Mouse (Mus musculus) CD4-positive helper T cell, adult 2 months (primary cell): Measurements from ENCODE around the gene Cnot2.

Experiments used
- DNase-seq: peaks from one replicate; pipeline ENCODE4 v3.0.0-alpha.2; 2012; ENCODE audit warnings: low read depth, missing footprints, low spot score

The Cnot2 gene

DNA sequence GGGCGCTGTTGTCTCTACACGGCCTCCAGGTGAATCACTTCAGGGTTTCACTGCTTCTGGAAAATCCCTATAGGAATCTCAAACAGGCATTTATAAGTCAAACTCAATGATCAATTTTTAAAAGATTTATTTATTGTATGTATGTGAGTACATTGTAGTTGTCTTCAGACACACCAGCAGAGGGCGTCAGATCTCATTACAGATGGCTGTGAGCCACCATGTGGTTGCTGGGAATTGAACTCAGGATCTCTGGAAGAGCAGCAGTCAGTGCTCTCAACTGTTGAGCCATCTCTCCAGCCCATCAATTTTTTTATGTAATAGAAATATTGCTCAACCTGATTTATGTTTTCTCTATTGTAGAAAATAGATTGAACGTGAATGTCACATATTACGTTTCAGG, 100.3 kb downstream of the Cnot2 start:
- DNase-seq, result no peak

DNA sequence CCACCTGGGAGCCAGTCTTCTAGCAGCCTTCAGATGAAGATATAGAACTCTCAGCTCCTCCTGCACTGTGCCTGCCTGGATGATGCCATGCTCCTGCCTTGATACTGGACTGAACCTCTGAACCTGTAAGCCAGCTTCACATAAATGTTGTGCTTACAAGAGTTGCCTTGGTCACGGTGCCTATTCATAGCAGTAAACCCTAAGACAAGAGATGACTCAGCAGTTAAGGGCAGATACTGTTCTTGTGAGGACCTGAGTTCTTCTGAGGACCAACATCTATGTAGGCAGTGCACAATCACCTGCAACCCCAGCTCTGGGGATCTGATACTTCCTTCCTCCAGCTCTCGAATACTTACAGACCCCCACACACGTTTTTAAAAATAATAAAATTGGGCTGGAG, 104.8 kb downstream of the Cnot2 start:
- no peak for DNase-seq

DNA sequence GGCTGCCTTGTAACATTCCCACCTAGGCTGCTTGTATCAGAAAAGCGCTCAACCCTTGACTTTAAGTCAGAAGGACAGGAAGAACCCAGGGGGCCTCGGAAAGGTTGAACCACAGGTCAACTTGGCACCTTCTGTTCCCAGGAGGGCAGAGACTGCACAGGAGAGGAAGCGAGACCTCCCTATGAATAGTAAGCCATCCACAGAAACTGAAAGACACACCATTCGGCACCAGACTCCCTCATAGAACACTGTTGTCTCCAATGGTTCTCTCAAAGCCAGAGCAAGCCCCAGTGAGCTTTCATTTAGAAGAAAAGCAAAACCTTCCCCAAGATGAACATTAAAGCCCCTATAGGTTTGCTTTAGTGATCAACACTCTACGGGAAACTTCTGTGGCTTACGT, 105.6 kb downstream of the Cnot2 start:
- DNase-seq, result no peak

DNA sequence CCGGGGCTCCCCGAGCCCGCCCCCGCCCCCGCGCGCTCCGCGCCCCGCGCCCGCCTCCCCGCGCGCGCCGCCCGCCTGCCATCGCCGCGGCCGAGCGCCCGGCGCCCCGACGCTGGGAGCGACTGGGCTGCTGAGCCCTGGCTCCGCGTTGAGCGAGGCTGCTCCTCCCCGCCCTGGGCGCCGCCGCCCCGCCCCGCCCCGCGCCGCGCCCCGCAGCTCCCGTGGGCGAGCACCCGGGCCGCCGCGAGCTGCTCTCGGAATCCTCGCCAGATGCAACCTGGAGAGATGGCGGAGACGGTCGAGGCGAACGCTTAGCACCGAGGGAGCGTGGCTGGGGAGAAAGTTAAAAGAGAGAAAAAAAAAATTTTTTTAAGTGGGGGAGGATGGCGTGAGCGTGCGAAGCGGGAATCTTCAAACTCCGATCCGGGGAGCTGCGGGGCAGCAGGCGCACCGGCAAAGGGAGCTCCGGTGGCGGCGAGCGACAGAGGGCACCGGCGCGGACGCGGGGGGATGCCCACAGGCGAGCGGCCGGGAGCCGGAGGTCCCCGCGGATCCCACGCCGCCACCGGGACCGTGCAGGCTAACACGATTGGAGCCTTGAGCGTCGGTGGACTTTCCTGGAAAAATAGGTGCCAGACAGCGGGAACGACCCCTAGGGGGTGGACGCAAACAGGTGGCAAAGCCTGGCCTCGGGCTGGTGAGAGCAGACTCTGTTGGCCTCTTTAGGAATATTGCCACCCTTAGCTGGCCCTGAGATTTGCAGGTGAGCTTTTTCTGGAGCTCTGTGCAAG, 107.4 kb downstream of the Cnot2 start, which contains the start of gene Kcnmb4:
Gene Kcnmb4 (minus strand): TSS at position 120 of the 791 bp plus-strand sequence.
- peak; percentile 67 for DNase-seq

GRCm38 (mm10) chr10:116473071-116473758, 108.1 kb downstream of the Cnot2 start:
- DNase-seq, result peak; percentile 80

DNA sequence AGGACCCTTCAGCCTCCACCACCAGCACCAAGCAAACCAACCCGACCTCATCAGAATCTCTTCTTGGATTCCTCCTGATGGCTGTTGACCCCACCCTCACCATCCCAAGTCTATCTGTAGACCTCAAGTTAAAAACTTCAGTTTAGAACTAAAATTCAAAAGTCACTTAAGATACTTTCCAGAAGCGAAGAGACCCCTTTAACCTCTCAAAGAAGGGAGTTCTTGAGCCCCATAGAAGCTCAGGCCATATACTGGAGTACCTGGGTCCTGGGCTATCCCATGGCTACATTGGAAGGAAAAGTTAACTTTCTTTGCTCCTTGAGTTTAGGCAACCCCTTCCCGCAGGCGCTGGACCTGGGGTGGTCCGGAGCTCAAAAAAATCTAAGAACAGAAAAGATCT, 108.7 kb downstream of the Cnot2 start:
- no peak for DNase-seq

DNA sequence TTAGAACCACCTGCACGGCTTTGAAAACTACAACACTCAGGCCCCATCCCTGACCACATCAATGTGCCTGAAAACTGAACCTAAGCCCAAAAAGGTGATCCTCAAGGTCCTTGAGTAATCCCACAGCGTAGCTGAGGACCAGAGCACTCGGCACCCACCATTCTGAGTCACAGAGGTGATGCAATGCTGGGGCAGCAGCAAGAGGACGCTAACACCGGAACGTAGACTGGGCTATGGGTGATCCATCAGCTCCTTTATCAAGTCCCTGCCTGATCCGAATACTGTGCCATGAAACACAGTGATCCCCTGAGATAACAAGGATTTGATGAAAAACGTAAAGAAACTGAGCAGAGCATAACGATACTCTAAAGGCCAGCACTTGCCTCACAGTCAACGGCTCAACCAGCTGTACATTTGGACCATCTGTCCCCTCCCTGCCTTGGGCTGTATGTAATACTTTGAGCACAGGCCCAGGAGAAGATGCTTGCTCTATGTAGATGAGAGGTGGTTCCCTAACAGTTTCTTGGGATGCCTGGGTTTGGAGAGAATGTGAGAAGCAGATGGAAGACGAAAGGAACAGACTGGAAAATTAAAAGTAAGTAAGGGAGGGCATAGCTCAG, 110.9 kb downstream of the Cnot2 start:
- DNase-seq, result no peak

DNA sequence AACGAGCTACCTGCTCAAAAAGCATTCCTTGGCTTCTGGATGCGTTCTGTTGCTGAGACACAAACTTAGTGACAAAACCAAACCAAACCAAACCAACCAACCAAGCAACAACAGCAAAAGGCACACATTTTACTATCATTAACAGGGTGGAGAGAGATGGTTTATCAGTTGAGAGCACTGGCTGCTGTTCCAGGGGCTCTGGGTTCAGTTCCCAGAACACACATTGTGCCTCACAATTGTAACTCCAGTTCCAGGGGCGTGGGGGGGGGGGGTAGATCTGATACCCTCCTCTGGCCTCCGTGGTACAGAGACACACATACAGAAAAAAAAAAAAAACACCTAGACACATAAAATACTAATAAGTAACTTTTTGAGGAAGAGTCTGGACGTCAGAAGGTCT, 113.2 kb downstream of the Cnot2 start:
- no peak for DNase-seq

GRCm38 (mm10) chr10:116463753-116464345, 117.5 kb downstream of the Cnot2 start:
- peak; percentile 43 for DNase-seq

DNA sequence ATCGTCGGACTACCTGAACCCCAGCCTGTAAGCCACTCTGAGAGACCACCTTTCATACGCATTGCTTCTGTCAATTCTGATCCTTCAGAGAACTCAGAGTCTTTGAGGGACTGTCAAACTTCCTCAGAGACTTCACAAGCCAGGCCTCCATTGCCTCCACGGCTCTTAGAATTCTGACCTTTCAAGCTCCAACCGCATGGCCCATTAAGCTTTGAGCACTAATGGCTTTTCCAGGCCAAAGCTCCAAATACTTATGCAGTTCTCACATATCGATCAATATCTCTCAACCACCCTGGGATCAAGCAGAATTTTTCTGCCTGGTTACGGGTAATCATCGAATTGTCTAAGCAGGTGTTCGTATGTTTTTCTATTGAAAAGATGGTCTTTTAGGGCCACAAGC, 119.9 kb downstream of the Cnot2 start:
- no peak for DNase-seq

DNA sequence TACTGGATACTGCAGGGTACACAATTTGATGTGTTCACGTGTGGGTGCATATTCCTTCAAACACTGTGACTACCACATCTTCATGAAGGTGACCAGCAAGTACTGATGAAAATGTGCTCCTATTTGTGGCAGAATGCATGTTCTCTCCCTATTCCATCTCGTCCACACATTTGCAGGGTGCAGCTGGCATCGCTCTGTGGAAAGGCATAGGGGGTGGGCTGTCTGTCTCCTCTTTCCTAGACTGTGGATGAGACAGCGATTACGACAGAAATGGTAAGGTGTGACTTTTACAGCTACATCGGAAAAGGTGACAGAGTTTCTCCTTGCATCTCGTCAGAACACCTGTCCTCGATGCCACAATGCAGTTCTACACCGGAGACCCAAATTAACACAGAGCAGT, 122.5 kb downstream of the Cnot2 start:
- no peak for DNase-seq

GRCm38 (mm10) chr10:116452771-116453170, 128.5 kb downstream of the Cnot2 start:
- DNase-seq, result no peak

- DNase-seq, result no peak
Measured at GRCm38 (mm10) chr10:116450621-116451020, 130.7 kb downstream of the Cnot2 start.

- DNase-seq, result no peak
Measured at GRCm38 (mm10) chr10:116448166-116448565, 133.1 kb downstream of the Cnot2 start.

- no peak for DNase-seq
Measured at GRCm38 (mm10) chr10:116447176-116447575, 134.1 kb downstream of the Cnot2 start.

DNA sequence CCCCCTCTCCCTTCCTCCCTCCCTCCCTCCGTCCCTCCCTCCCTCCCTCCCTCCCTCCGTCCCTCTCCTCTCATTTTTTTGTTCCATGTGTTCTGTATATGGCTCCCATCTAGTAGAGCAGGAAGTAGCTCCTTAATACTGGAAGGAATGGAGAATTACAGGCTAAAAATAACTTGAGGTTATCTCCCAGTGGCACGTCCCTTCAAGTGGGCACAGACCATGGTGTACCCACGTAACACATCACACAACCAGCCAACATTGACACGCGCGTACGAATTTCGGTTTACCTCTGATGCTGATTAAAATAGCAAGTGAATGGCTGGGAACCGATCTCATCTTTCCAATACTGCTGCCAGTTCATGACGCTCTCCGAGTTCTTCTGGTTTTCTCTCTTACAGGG, 135.3 kb downstream of the Cnot2 start:
- no peak for DNase-seq

- DNase-seq, result no peak
Measured at GRCm38 (mm10) chr10:116444826-116445225, 136.5 kb downstream of the Cnot2 start.

DNA sequence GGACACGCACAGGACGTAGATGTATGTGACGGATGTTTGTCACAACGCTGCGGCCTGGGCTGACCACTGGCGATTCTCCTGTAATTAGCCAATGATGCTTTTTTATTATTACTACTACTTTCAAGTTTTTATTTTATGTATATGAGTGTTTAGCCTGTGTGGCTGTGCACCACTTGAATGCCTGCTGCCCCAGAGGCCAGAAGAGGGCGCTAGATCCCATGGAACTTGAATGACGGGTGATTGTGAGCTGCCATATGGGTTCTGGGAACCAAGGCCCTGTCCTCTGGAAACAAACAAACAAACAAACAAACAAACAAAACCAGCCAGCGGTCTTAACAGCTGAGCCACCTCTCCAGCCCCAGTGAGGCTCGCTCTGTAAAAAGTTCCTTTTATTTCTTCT, 136.9 kb downstream of the Cnot2 start:
- no peak for DNase-seq

GRCm38 (mm10) chr10:116440946-116441345, 140.4 kb downstream of the Cnot2 start:
- no peak for DNase-seq

- no peak for DNase-seq
Measured at GRCm38 (mm10) chr10:116440088-116440487, 141.2 kb downstream of the Cnot2 start.

DNA sequence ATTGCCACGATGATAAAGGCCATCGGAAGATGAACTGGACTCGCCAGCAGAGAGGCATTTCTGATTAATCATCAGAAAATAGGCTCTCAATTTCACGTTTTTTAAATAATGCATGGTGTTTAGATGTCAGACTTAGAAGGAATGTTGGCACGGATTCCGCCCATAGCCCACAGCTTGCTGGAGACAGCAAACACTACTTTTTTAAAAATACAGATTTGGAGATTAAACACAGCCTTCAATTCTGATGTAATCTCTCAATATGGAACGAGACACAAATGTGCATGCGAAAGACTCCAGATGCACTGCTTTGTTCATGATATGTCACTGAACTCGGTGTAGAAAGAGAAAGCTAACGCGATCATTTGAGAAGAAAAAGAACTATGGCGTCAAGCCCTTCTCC, 145.9 kb downstream of the Cnot2 start:
- DNase-seq, result no peak
